Mouse (Mus musculus): ENCODE results near the gene Fnip1.

- TF ChIP-seq CTCF (IDR thresholded peaks at IDR 0.05; ENCODE audit: extremely low read depth, insufficient read depth, low read length) (peak; percentile 43), POLR2A (IDR thresholded peaks at IDR 0.05; ENCODE audit: extremely low read depth, insufficient read depth, low read length) (no peak)
Observed at GRCm38 (mm10) chr11:54562761-54563160, 124.8 kb downstream of the Fnip1 start.
